Comparison of ENCODE assay signal across 26 mouse cellular contexts in the genomic region with DNA sequence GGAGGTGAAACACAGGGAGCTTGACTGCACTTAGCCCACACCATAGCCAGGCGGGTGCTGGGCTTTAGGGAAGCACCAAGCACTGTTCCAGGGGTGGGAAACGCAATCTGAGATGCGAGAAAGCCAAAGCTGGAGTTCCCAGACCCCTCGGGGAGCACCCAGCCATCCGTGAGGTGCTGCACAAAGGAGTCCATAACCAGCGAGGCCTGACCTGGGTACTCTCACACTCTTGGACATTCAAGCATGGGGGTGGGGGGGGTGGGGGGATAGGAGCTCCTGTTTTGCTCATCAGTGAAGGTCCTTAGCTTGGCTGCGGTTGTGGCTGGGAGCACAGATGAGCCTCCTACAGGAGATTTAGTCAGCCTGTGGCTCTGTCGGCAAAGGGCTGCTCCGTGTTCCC.
"Had no signal": no experiment of that assay in that cellular context is flagged by ENCODE, and none has a peak within 500 bp of the region (broad histone marks: within the 10 kb centered on the region; RNA-seq: fewer than 3 reads in every experiment).

No protein-coding gene starts in this region.

- H3K27me3 ChIP-seq: heart, embryonic 13.5 days; heart, embryonic 15.5 days; hindbrain, embryonic 12.5 days; hindbrain, embryonic 15.5 days; intestine, embryonic 15.5 days; limb, embryonic 13.5 days; limb, embryonic 15.5 days; liver, embryonic 12.5 days had no signal

- H3K9ac ChIP-seq: heart, embryonic 13.5 days; heart, embryonic 15.5 days; hindbrain, embryonic 12.5 days; hindbrain, embryonic 15.5 days; intestine, embryonic 15.5 days; limb, embryonic 13.5 days; limb, embryonic 15.5 days; liver, embryonic 12.5 days; liver, embryonic 14.5 days had no signal

- H3K9me3 ChIP-seq: heart, embryonic 13.5 days; heart, embryonic 15.5 days; hindbrain, embryonic 10.5 days; hindbrain, embryonic 12.5 days; hindbrain, embryonic 15.5 days; intestine, embryonic 15.5 days; limb, embryonic 13.5 days; limb, embryonic 15.5 days; liver, embryonic 12.5 days had no signal

- H3K27ac ChIP-seq: gastrocnemius, adult 2 months; heart, adult 2 months; heart, embryonic 13.5 days; heart, embryonic 15.5 days; hindbrain, embryonic 10.5 days; hindbrain, embryonic 12.5 days; hindbrain, embryonic 15.5 days; intestine, embryonic 15.5 days; layer of hippocampus, adult 2 months; limb, embryonic 13.5 days; limb, embryonic 15.5 days; liver, embryonic 14.5 days had no signal

- H3K4me3 ChIP-seq: gastrocnemius, adult 2 months; heart, adult 2 months; heart, embryonic 13.5 days; heart, embryonic 15.5 days; hindbrain, embryonic 10.5 days; hindbrain, embryonic 12.5 days; hindbrain, embryonic 15.5 days; intestine, embryonic 15.5 days; layer of hippocampus, adult 2 months; limb, embryonic 13.5 days; limb, embryonic 15.5 days; liver, embryonic 12.5 days had no signal

- H3K4me1 ChIP-seq: hindbrain, embryonic 10.5 days; hindbrain, embryonic 12.5 days; hindbrain, embryonic 15.5 days; intestine, embryonic 15.5 days; limb, embryonic 13.5 days; limb, embryonic 15.5 days had no signal

- H3K4me2 ChIP-seq: heart, embryonic 11.5 days; heart, embryonic 13.5 days; heart, embryonic 15.5 days; hindbrain, embryonic 12.5 days; hindbrain, embryonic 15.5 days; intestine, embryonic 15.5 days; limb, embryonic 13.5 days; limb, embryonic 15.5 days; liver, embryonic 12.5 days had no signal

- H3K36me3 ChIP-seq: heart, embryonic 13.5 days; heart, embryonic 15.5 days; hindbrain, embryonic 10.5 days; hindbrain, embryonic 12.5 days; hindbrain, embryonic 15.5 days; intestine, embryonic 15.5 days; limb, embryonic 13.5 days; limb, embryonic 15.5 days; liver, embryonic 12.5 days had no signal

- DNase-seq: gastrocnemius, adult 2 months; gastrocnemius, postnatal 10 days; gastrocnemius, postnatal 25 days; heart, adult 2 months; heart, postnatal 14 days; heart, postnatal 36 days; kidney, adult 18-20 months; kidney, adult 8-10 months; kidney, postnatal 10 days; kidney, postnatal 25 days; layer of hippocampus, postnatal 36 days; left cerebral cortex, postnatal 4 days had no signal

- ATAC-seq: inflammation-experienced regulatory T-cells, adult 6 months; intestine, embryonic 15.5 days; intestine, postnatal 0 days; liver, embryonic 12.5 days had no signal
